Comparison of ENCODE assay signal across 10 mouse cellular contexts in genomic region chr14:74910363-74910762, GRCm38 (mm10). TPM values are rescaled to one million over a fixed set of nuclear protein-coding genes. Genes with fewer than 3 reads are reported as not detected.
DNase-seq lines count a peak whose midpoint lies in the region; ATAC-seq and TF ChIP-seq lines count a peak whose summit lies in the region.
"Had no signal": no experiment of that assay in that cellular context is flagged by ENCODE, and none has a peak within 500 bp of the region (broad histone marks: within the 10 kb centered on the region; RNA-seq: fewer than 3 reads in every experiment).

No protein-coding gene starts in this region.

- 52% methylated on average over 5 of the region's 5 CpGs for WGBS in heart, embryonic 10.5 days
- WGBS in intestine, embryonic 15.5 days, result 23% methylated on average over 5 of the region's 5 CpGs

- peak; percentile 80 for ATAC-seq in intestine, embryonic 15.5 days
- no peak for ATAC-seq in activated CD4-positive, CD25-positive, alpha-beta regulatory T cell, adult 4 months
- ATAC-seq: CD4-positive, CD25-positive, alpha-beta regulatory T cell, adult 4 months had no signal

- H3K36me3 ChIP-seq in heart, embryonic 10.5 days, result no peaks in the 10 kb centered on the region
- H3K36me3 ChIP-seq in intestine, embryonic 15.5 days, result no peaks in the 10 kb centered on the region
- no peaks in the 10 kb centered on the region for H3K36me3 ChIP-seq in myocyte (ENCODE audit: control insufficient read depth, insufficient read depth)
- H3K36me3 ChIP-seq: neural tube, embryonic 13.5 days had no signal

- no peak overlapping the region for H3K27ac ChIP-seq in heart, embryonic 10.5 days
- peak overlapping the region; percentile 48; the same call in 1 of the 2 replicates for H3K27ac ChIP-seq in intestine, embryonic 15.5 days
- H3K27ac ChIP-seq: neural tube, embryonic 13.5 days had no signal

- peaks cover 28% of the 10 kb centered on the region for H3K4me1 ChIP-seq in heart, embryonic 10.5 days
- peaks cover 31% of the 10 kb centered on the region for H3K4me1 ChIP-seq in intestine, embryonic 15.5 days (replicated peaks)

- no peak overlapping the region for H3K4me2 ChIP-seq in intestine, embryonic 15.5 days (replicated peaks)
- peak overlapping the region; percentile 54 for H3K4me2 ChIP-seq in myocyte (ENCODE audit: low read depth)
- H3K4me2 ChIP-seq: neural tube, embryonic 13.5 days had no signal

- no peak for TF ChIP-seq POLR2A in myocyte (IDR thresholded peaks at IDR 0.05; ENCODE audit: insufficient read length, low read depth)

- peak; percentile 94 for DNase-seq in heart, adult 11 months
- DNase-seq in heart, embryonic 10.5 days (ENCODE audit: low spot score), result no peak
- DNase-seq in brain, adult 2 months (ENCODE audit: low read depth, low spot score), result peak; percentile 33
- no peak for DNase-seq in cerebellum, adult 11-12 months
- no peak for DNase-seq in cerebellum, adult 8-10 months

- no peak overlapping the region for H3ac ChIP-seq in myocyte (ENCODE audit: control insufficient read depth, insufficient read length)

- H3K9ac ChIP-seq in intestine, embryonic 15.5 days, result no peak overlapping the region
- H3K9ac ChIP-seq: neural tube, embryonic 13.5 days had no signal

- H3K79me2 ChIP-seq in myocyte (ENCODE audit: control insufficient read depth, insufficient read depth), result peaks cover 89% of the 10 kb centered on the region

- no peaks in the 10 kb centered on the region for H3K27me3 ChIP-seq in heart, embryonic 10.5 days (ENCODE audit: insufficient read depth, poor library complexity, severe bottlenecking)
- no peaks in the 10 kb centered on the region for H3K27me3 ChIP-seq in intestine, embryonic 15.5 days (replicated peaks)
- H3K27me3 ChIP-seq in myocyte (ENCODE audit: control insufficient read depth, insufficient read depth, insufficient read length), result no peaks in the 10 kb centered on the region
- H3K27me3 ChIP-seq: neural tube, embryonic 13.5 days had no signal

- no peak overlapping the region for H3K4me3 ChIP-seq in heart, embryonic 10.5 days
- no peak overlapping the region for H3K4me3 ChIP-seq in intestine, embryonic 15.5 days (replicated peaks)
- no peak overlapping the region for H3K4me3 ChIP-seq in myocyte
- H3K4me3 ChIP-seq: neural tube, embryonic 13.5 days had no signal

- no peaks in the 10 kb centered on the region for H3K9me3 ChIP-seq in heart, embryonic 10.5 days
- no peaks in the 10 kb centered on the region for H3K9me3 ChIP-seq in intestine, embryonic 15.5 days
- H3K9me3 ChIP-seq: neural tube, embryonic 13.5 days had no signal

TF ChIP-seq in myocyte, 11 proteins besides CTCF, POLR2A, EP300 and RAD21:
- TF ChIP-seq USF1 (IDR thresholded peaks at IDR 0.05; ENCODE audit: low read depth) (no peak), MYOD1 (IDR thresholded peaks at IDR 0.05; ENCODE audit: control insufficient read depth in 1 of 3, insufficient read length in 2 of 3, low read depth in 2 of 3) (peak in 1 of 3 experiments; percentile 72), POLR2AphosphoS2 (IDR thresholded peaks at IDR 0.05; ENCODE audit: insufficient read length, low read depth) (no peak), TCF3 (IDR thresholded peaks at IDR 0.05; ENCODE audit: insufficient read length, low read depth) (peak; percentile 21), REST (IDR thresholded peaks at IDR 0.05; ENCODE audit: insufficient read depth, insufficient read length) (no peak), CEBPB (IDR thresholded peaks at IDR 0.05; ENCODE audit: insufficient read depth, poor library complexity, severe bottlenecking) (no peak), E2F4 (IDR thresholded peaks at IDR 0.05; ENCODE audit: insufficient read depth) (no peak), MYOG (IDR thresholded peaks at IDR 0.05; ENCODE audit: control insufficient read depth in 1 of 3, insufficient read depth in 1 of 3, insufficient read length in 2 of 3, low read depth in 2 of 3) (peak in 2 of 3 experiments; percentile 10 to 80), TCF12 (IDR thresholded peaks at IDR 0.05; ENCODE audit: insufficient read depth, poor library complexity, severe bottlenecking) (peak; percentile 36), SRF (IDR thresholded peaks at IDR 0.05; ENCODE audit: control insufficient read depth, insufficient read length, low read depth) (no peak), MAX (IDR thresholded peaks at IDR 0.05; ENCODE audit: low read depth) (no peak)
TF ChIP-seq in myocyte: peak in this region for 4.

RNA-seq across cellular contexts. Expression of gene Lrch1, which starts 37.3 kb away (rescaled TPM):
- 10.1 and 14.4 TPM in 2 replicates for polyA plus RNA-seq in heart, embryonic 10.5 days (2016; fragmentation: Nextera tagmentation; extraction: Ambion mirVana)
- 11.8 and 12.5 TPM in 2 replicates for polyA plus RNA-seq in intestine, embryonic 15.5 days (2015; fragmentation: Nextera tagmentation; extraction: Ambion mirVana)
- polyA plus RNA-seq in myocyte (2012; fragmentation: generic; extraction: Trizol), result 9.9 TPM
- 10 to 100 TPM; 24.1 to 24.4 TPM for polyA plus RNA-seq in activated CD4-positive, CD25-positive, alpha-beta regulatory T cell, adult 4 months (2017; shearing (Covaris generic))

Comparison
In these comparisons a context has a peak if more than half of its experiments do, and no peak if none do; other contexts are left out.
1. DNase-seq: peak in heart, adult 11 months (single experiment) and brain, adult 2 months (single experiment); none in heart, embryonic 10.5 days (single experiment), cerebellum, adult 11-12 months (single experiment) and cerebellum, adult 8-10 months (single experiment).